Comparison of ENCODE assay signal across 18 mouse cellular contexts in the genomic region with DNA sequence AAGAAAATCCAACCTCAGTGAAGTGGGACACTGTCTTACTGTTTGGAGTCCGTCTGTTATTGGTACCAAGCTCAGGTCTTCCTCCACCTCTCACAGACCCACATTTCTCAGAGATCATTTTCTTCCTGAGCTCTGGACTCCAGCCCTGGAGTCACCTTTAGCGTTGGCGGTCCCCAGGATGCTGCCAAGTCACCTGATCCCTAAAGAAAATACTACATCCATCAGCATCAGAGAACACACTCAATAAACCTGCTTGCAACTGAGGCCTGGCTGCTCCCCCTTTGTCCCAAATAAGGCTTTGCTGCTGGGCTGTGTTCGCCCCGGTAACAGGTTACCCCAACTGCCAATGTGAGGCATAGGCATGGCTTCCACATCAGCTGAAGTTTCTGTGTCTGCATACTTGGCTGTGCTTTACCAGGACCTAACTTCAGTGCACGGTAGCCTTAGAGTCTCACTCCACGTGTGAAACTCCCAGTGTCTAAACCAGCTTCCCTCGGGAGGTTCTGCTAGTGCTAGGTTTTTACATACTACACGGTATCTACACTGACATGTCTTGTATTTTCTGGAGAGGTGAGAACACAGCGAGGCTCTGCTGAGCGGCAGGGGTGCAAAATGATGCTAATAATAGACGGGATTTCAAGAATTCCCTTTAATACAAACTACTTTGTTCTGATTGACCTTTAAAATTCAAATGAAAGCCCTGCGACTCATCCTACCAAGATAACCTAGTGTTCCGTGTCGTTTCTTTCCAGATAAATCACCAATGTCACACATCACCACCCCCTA. TPM values are rescaled to one million over a fixed set of nuclear protein-coding genes. Genes with fewer than 3 reads are reported as not detected.
A peak's percentile ranks its signal among the peaks of the same experiment; 100 is the strongest.
DNase-seq lines count a peak whose midpoint lies in the region; ATAC-seq and TF ChIP-seq lines count a peak whose summit lies in the region.
"Had no signal": no experiment of that assay in that cellular context is flagged by ENCODE, and none has a peak within 500 bp of the region (broad histone marks: within the 10 kb centered on the region; RNA-seq: fewer than 3 reads in every experiment).

No protein-coding gene starts in this region.

- H3K36me3 ChIP-seq in heart, embryonic 13.5 days: no peaks in the 10 kb centered on the region
- H3K36me3 ChIP-seq in MEL (ENCODE audit: control insufficient read depth in 1 of 2, insufficient read depth in 2 of 2, low read length in 2 of 2): peaks cover 0 to 46% of the 10 kb centered on the region in 2 experiments; a peak in 2 of 4 replicates
- H3K36me3 ChIP-seq: midbrain, embryonic 10.5 days; stomach, embryonic 15.5 days had no signal

- TF ChIP-seq RAD21 in MEL (IDR thresholded peaks at IDR 0.05; ENCODE audit: low read depth, low read length): no peak

- no peak overlapping the region for H3K9ac ChIP-seq in heart, embryonic 13.5 days
- H3K9ac ChIP-seq in MEL (ENCODE audit: control insufficient read depth, low read depth, low read length, poor library complexity, severe bottlenecking): no peak overlapping the region
- H3K9ac ChIP-seq: forebrain, postnatal 0 days; stomach, embryonic 15.5 days had no signal

- peak overlapping the region; percentile 63 for H3K27ac ChIP-seq in heart, embryonic 13.5 days (replicated peaks)
- peak overlapping the region; percentile 93 for H3K27ac ChIP-seq in MEL (ENCODE audit: control insufficient read depth, low read depth, low read length)
- H3K27ac ChIP-seq: midbrain, embryonic 10.5 days; stomach, embryonic 15.5 days had no signal

- peaks cover 11% of the 10 kb centered on the region; the same call in 1 of the 2 replicates for H3K27me3 ChIP-seq in heart, embryonic 13.5 days (replicated peaks)
- H3K27me3 ChIP-seq in MEL (ENCODE audit: control insufficient read depth in 1 of 2, insufficient read depth in 2 of 2, low read length in 2 of 2): no peaks in the 10 kb centered on the region
- H3K27me3 ChIP-seq: CH12.LX; stomach, embryonic 15.5 days had no signal

- no peak for ATAC-seq in heart, embryonic 13.5 days (ENCODE audit: extremely low read depth, insufficient number of reproducible peaks, low FRiP score, low TSS enrichment)
- ATAC-seq: forebrain, postnatal 0 days had no signal

- 46% methylated on average over 15 of the region's 15 CpGs for WGBS in heart, embryonic 13.5 days

- TF ChIP-seq POLR2A in MEL (IDR thresholded peaks at IDR 0.05; ENCODE audit: control insufficient read depth in 1 of 2, insufficient read depth in 1 of 2, low read depth in 1 of 2, low read length in 2 of 2, poor library complexity in 1 of 2): no peak

- TF ChIP-seq EP300 in MEL (IDR thresholded peaks at IDR 0.05; ENCODE audit: low read depth in 1 of 2, low read length in 2 of 2): no peak

- peaks cover 27% of the 10 kb centered on the region for H3K4me1 ChIP-seq in heart, embryonic 13.5 days
- peaks cover 32 to 53% of the 10 kb centered on the region in 2 experiments for H3K4me1 ChIP-seq in MEL (ENCODE audit: control insufficient read depth in 1 of 2, insufficient read depth in 2 of 2, low read length in 2 of 2)
- H3K4me1 ChIP-seq: stomach, embryonic 15.5 days had no signal

- peak overlapping the region; percentile 36 for H3K4me2 ChIP-seq in heart, embryonic 13.5 days
- H3K4me2 ChIP-seq: stomach, embryonic 15.5 days had no signal

- DNase-seq in cerebellum, postnatal 25 days: peak; percentile 36
- no peak for DNase-seq in cerebellum, adult 8-10 months
- no peak for DNase-seq in heart, adult 9 months (ENCODE audit: low spot score in 2 of 2)
- no peak for DNase-seq in MEL (ENCODE audit: low read depth, low spot score)
- peak; percentile 46 for DNase-seq in kidney, postnatal 14 days
- no peak for DNase-seq in right cerebral cortex, postnatal 4 days
- no peak for DNase-seq in layer of hippocampus, postnatal 25 days (ENCODE audit: extremely low spot score in 1 of 2, low spot score in 1 of 2)
- DNase-seq: adrenal gland, adult 8-10 months; forebrain, postnatal 0 days; left cerebral cortex, postnatal 4 days; lung, adult 18-20 months; lung, postnatal 36 days; spleen, adult 18-20 months; thymus, adult 2 months had no signal

- H3K4me3 ChIP-seq in heart, embryonic 13.5 days: no peak overlapping the region
- no peak overlapping the region for H3K4me3 ChIP-seq in MEL (ENCODE audit: control insufficient read depth in 1 of 2, insufficient read depth in 1 of 2, low read depth in 2 of 2, low read length in 2 of 2)
- H3K4me3 ChIP-seq: midbrain, embryonic 10.5 days; stomach, embryonic 15.5 days had no signal

- no peak for TF ChIP-seq CTCF in MEL (IDR thresholded peaks at IDR 0.05 in 2 of 3, conservative IDR thresholded peaks at IDR 0.05 in 1 of 3; ENCODE audit: control insufficient read depth in 1 of 3, insufficient read depth in 1 of 3, low read depth in 2 of 3, low read length in 3 of 3, poor library complexity in 1 of 3, severe bottlenecking in 1 of 3)

- no peaks in the 10 kb centered on the region for H3K9me3 ChIP-seq in heart, embryonic 13.5 days
- no peaks in the 10 kb centered on the region for H3K9me3 ChIP-seq in MEL (replicated peaks; ENCODE audit: insufficient read depth, low read length)
- H3K9me3 ChIP-seq: midbrain, embryonic 10.5 days; stomach, embryonic 15.5 days had no signal

- H3K79me2 ChIP-seq in MEL (ENCODE audit: control insufficient read depth, insufficient read depth, low read length, poor library complexity): no peaks in the 10 kb centered on the region

TF ChIP-seq in MEL, 35 proteins besides CTCF, POLR2A, EP300 and RAD21:
- no peak for TF ChIP-seq ELF1 (IDR thresholded peaks at IDR 0.05; ENCODE audit: low read depth, low read length)
- TF ChIP-seq ZMIZ1 (IDR thresholded peaks at IDR 0.05; ENCODE audit: low read depth, low read length): no peak
- TF ChIP-seq JUND (IDR thresholded peaks at IDR 0.05; ENCODE audit: low read depth, low read length): no peak
- no peak for TF ChIP-seq RCOR1 (IDR thresholded peaks at IDR 0.05; ENCODE audit: low read depth, low read length)
- no peak for TF ChIP-seq CHD2 (IDR thresholded peaks at IDR 0.05; ENCODE audit: low read length)
- TF ChIP-seq MAX (IDR thresholded peaks at IDR 0.05; ENCODE audit: low read length): no peak
- TF ChIP-seq MYC (IDR thresholded peaks at IDR 0.05; ENCODE audit: low read depth, low read length): no peak
- TF ChIP-seq TCF12 (IDR thresholded peaks at IDR 0.05; ENCODE audit: low read depth, low read length): no peak

RNA-seq across cellular contexts. Expression of a gene that starts 9.6 kb away (rescaled TPM):
- polyA plus RNA-seq in heart, embryonic 13.5 days (2015; fragmentation: Nextera tagmentation; extraction: Ambion mirVana): 0.39 and 0.68 TPM in 2 replicates
- 13.4 and 18.0 TPM in 2 replicates for total RNA-seq in MEL (2012; rRNA removed)
- polyA plus RNA-seq in MEL (2012; ENCODE audit: insufficient read depth in 1 of 2, insufficient read length in 2 of 2, low read depth in 1 of 2, low replicate concordance in 2 of 2, missing spikeins in 1 of 2): 10 to 100 TPM; 24.8 to 46.0 TPM
- 10 to 100 TPM; 51.9 to 53.2 TPM for total RNA-seq in layer of hippocampus, postnatal 25 days (2021)
- total RNA-seq: CH12.LX had no signal

RNA-seq across cellular contexts. Expression of a gene that starts 38.0 kb away (rescaled TPM):
- polyA plus RNA-seq in heart, embryonic 13.5 days (2015; fragmentation: Nextera tagmentation; extraction: Ambion mirVana): 79.6 and 84.9 TPM in 2 replicates
- total RNA-seq in MEL (2012; rRNA removed): 69.0 and 70.8 TPM in 2 replicates
- polyA plus RNA-seq in MEL (2012; ENCODE audit: insufficient read depth in 1 of 2, insufficient read length in 2 of 2, low read depth in 1 of 2, low replicate concordance in 2 of 2, missing spikeins in 1 of 2): 100 to 1,000 TPM in 1 of 2 experiments, 10 to 100 TPM in 1; 72.1 to 244 TPM
- total RNA-seq in layer of hippocampus, postnatal 25 days (2021): 10 to 100 TPM; 59.3 to 70.8 TPM

Comparison
In these comparisons a context has a peak if more than half of its experiments do, and no peak if none do; other contexts are left out.
1. DNase-seq: peak in cerebellum, postnatal 25 days (2 of 2) and kidney, postnatal 14 days (single experiment); none in cerebellum, adult 8-10 months (single experiment), heart, adult 9 months (0 of 2), MEL (single experiment), right cerebral cortex, postnatal 4 days (single experiment) and layer of hippocampus, postnatal 25 days (0 of 2).